Mouse (Mus musculus) adrenal gland, adult 8-10 months (tissue): ENCODE measurements around the gene Bicd1. TPM values are rescaled to one million over a fixed set of nuclear protein-coding genes. Genes with fewer than 3 reads are reported as not detected.
A peak's percentile ranks its signal among the peaks of the same experiment; 100 is the strongest.
"Not testable (repeated sequence)": the region's sequence is repeated elsewhere in the genome, so short reads cannot be mapped to it uniquely, and the experiment has no call there.

Experiments
- DNase-seq: peaks from one replicate; pipeline ENCODE4 v3.0.0; 2022
- total RNA-seq, 4 experiments: library from RNA; stranded (reverse); gene quantifications; 2 replicates each; pipeline ENCODE4 v1.2.4; 2022

The Bicd1 gene
- total RNA-seq, result 10 to 100 TPM in 1 of 4 experiments, 1 to 10 TPM in 3; 4.9 to 10.5 (median 8.4) TPM

DNA sequence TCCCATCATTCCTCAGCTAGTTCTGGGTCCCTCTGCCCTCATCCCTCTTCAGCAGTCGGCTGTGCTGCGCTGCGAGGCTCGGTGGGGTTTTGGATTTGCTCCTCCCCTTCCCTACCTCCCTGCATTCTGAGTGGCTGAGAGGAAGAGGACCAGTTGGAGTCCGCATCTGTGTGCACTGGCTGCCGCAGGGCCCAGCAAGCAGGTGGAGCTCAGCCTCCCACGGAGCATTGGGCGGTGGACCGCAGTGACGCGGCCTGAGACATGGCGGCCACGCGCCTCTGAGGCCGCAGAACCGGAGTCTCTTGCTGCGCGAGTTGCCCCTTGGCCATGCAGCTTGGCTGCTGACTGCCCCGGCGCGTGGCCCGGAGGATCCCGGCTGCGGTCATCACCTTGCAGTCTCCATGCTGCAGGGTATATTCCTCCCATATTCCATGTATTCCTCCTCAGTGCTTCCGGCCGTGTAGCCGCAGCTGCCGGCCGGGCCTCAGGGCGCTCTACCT lies at the start of gene Bicd1:
TSS of gene Bicd1 (plus strand) at position 54 of the 500 bp plus-strand sequence.
- DNase-seq, result peak; percentile 60

DNA sequence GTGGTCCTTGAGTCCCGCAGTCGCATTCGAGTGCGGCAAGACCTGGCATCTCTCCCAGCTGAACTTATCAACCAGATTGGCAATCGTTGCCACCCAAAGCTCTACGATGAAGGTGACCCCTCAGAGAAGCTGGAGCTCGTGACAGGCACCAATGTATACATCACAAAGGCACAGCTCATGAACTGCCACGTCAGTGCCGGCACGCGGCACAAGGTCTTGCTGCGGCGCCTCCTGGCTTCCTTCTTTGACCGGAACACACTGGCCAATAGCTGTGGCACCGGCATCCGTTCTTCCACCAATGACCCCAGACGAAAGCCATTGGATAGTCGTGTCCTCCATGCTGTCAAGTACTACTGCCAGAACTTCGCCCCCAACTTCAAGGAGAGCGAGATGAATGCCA lies 46.2 kb upstream of the Bicd1 start:
- not testable (repeated sequence) for DNase-seq

DNA sequence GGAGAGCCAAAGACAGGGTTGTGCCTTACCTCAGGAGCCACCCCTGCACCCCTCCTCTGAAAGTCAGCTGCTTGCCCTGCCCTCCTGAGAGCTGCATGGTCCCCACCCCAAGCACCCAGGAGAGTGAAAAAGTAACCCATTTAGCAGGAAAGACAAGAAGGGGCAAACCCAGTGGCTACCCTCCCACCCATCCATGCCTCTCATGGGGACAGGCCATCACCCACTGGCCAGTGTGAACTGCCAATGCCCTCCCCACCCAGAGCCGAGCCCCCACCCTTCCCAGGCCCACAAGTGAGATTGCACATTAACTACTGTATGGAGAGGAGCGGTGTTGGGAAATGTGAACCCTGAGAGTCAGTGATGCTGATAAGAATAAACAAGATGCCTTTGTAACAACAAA lies 42.7 kb upstream of the Bicd1 start:
- not testable (repeated sequence) for DNase-seq

DNA sequence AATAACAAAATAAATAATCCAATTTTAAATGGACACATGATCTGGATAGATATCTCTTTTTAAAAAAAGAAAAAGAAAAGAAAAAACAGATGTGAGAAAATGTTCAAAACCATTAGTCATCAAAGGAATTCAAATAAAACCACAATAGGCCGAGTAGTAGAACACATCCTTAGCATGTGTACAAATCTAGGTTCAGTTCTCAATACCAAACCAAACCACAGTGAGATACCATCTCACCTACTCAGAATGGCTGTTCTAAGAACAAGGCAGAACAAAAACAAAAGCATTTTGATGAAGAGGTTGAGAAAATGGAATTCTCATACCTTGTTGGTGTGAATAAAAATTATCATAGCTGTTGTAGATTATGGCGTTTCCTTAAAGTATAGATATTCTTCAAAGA lies 42.3 kb upstream of the Bicd1 start:
- no peak for DNase-seq

DNA sequence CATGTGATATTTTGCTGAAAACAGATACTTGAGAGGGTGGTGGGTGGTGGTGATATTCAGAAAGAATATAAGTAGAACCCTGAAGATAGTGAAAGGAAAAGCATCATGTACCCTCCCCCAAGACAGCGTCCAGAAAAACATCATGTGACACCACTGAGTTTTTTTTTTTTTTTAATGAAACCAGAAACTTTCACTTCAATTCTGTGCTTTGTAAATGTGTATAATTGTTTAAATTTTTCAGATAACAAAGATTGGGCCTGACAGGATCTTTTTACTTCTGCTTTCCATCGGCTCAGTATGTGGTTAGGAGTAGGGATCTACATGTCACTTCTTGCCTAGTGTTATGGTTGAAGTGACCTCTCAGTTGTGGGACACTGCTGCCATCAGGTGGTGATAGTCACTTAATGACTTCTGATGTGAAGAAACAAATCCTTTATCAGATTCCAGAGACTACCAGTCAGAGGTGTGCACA lies 33.7 kb upstream of the Bicd1 start:
- DNase-seq, result peak; percentile 56

DNA sequence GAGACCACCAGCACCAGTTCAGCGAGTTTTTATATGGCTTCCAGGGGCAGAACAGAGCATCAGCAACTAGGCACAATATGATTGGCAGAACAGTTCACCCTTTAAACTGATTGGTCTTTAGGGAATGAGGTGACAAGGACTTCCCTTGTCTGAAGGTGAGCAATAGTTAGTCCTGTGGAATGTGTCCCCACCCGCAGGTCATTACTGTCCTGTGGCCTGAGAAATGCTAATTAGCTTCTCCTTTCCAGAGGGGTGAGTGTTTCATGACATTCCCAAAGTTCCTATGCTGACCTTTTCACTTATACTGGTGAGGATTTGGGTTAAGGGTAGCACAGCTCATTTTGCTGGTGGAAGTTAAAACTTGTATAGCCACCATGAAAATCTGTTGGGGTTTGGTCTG lies 25.2 kb upstream of the Bicd1 start:
- no peak for DNase-seq

DNA sequence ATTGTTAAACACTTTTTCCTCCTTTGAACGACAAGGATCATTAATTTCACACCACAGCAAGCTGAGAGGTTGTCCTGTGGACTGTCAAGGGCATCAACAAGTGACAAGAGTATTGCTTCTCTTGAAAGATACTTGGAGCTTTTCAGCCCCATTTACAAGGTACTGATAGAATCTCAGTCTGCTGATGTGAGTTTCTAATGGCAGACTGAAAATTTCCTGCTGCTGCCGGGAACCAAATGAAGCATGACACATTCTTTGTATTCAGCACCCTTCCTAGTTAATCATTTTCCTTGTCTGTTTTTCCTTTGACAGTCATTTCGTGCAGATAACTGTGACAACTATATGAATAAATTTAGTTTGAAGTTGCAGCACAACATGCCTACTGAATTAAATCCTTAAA lies 22.3 kb upstream of the Bicd1 start:
- no peak for DNase-seq

DNA sequence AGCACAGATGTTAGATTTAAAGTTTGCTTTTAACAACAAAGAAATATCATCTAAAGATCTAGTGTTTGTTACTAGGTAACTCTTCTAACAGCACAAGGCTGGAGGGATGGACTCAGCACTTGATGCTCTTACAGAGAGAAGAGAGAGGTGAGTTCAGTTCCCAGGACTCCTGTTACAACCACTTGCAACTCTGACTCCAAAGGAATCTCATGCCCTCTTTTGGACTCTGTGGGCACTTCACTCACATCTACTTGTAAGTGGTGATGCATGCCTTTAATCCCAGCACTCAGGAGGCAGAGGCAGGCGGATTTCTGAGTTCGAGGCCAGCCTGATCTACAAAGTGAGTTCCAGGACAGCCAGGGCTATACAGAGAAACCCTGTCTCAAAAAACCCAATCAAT lies 19.1 kb upstream of the Bicd1 start:
- not testable (repeated sequence) for DNase-seq

DNA sequence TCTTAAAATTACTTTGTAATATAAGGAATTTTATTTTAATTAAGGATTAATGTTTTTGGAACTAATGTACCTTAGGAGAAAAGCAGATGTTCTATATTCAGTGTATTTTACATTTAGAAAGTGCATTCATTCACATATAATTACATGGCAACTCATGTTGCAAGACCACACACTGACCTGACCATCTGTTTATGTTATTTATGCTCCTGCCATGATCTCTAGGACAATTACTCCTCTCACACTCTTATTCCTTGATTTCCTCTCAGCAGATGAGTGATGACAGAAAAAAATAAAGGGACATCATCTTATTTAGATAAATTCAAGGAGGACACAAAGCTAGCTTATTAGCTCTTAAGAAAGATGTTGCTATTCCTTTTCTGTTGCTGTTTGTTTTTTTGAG lies 9.3 kb upstream of the Bicd1 start:
- DNase-seq, result no peak

DNA sequence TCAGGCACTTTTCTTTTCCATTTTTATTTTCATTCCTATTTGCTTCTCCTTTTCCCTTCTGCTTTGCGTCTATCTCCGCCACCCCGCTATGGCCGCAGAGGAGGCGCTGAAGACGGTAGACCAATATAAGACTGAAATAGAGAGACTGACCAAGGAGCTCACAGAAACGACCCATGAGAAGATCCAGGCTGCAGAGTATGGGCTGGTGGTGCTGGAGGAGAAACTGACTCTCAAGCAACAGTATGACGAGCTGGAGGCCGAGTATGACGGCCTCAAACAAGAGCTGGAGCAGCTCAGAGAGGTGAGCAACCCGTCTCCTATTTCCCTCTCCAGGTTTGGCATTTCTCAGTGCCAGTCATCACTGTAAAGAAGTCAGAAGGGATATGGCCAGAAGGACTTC lies 655 bp downstream of the Bicd1 start:
- no peak for DNase-seq

DNA sequence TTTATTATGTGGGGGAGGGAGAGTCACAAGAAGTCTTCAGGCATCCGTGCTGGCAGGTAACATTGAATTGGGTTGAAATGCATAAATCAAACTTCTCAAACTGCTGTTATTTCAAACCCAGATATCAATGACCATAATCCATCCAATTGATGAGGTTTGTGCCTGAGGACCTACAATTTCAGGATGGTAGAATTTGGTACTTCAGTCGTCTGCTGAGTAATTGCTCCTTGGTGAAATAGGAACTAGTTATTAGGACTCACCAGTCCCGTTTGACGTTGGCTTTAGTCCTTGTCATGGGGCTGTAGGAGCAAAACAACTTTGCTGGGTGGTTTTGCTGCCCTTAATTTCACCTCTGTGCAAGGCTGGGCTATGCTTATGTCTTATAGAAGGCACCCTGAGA lies 1.2 kb downstream of the Bicd1 start:
- DNase-seq, result no peak

DNA sequence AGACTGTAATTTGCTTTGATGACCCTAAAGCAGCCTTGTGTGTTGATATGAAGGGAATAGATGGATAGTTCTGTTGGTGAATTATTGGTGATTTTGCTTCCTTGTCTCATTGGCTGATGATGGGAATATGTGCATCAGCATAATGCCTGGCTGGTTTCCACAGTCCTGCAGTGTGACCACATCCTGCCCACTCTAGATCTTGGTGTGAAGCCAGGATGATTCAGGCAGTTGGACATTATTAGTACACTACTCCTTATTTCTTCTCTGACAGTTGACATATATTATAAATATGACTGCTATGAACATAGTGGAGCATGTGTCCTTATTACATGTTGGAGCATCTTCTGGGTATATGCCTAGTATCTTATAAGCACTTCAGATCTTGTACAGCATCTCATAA lies 4.6 kb downstream of the Bicd1 start:
- DNase-seq, result no peak

DNA sequence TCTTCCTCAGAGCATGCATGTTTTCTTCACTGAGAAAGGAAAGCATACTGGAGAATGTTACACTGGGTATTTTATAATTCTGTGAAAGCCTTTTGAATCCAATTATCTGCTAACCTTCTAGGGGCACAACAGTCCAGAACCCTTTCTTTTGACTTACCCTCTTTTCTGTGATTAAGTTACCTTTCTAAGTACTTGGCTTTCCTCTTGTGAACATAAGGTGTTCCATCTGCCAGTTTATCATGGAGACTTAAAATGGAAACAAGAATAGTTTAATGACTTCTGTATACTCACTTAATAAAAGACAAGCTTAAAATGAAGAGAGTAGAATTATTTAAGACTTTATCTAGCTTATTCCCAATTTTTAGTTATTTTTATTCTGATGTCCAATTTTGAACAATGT lies 16.1 kb downstream of the Bicd1 start:
- no peak for DNase-seq

DNA sequence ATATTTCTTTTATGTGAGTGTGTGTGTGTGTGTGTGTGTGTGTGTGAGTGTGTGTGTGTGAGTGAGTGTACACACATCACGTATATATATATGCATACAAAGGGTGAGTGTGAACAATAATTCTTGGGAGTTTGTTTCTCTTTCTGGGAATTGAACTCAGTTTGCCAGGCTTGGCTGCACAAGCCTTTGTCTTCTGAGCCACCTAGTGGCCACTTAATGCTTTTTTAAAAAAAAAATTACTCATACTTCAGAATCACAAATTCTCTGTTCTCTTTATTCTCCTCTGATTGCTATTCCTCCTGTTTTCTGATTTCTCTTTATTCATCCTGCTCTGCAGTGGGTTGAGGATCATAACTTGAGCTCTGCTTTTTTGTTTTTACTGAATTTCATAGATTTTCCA lies 30.5 kb downstream of the Bicd1 start:
- DNase-seq, result no peak

DNA sequence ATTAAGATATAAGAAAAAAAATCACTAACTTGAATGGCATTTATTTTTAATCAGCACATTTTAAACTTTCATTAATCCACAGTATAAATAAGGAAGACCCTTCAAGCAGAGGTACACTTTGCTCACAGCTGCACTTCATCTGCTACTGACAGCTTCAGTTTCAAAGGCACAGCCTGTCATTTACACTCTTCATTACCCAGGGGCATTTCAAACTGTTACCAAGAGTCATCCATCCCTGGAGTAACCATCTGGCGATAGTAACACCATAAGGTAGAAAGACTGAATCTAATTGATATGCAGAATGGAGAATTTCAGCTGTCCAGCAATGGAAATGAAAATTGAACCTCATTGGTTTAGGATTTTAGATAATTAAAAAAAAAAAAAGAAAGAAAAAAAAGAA lies 34.2 kb downstream of the Bicd1 start:
- no peak for DNase-seq

DNA sequence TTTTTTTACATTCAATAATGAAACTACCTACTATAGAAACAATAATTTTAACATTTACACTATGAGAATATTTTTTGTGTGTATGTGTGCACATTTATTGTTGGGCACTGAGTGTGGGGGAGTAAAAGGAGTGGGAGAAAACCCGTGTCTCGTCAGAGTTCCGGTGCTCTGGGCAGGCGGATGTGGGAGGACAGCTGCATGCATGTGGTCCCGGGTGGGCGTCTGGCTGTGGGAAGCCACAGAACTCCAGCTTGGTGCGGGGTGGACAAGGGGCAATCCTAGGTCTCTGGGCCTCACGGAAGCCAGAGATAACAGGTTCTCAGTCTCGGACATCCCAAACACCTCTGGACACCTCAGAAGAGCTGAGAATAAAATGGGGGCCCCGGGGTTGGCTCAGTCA lies 37.2 kb downstream of the Bicd1 start:
- no peak for DNase-seq

DNA sequence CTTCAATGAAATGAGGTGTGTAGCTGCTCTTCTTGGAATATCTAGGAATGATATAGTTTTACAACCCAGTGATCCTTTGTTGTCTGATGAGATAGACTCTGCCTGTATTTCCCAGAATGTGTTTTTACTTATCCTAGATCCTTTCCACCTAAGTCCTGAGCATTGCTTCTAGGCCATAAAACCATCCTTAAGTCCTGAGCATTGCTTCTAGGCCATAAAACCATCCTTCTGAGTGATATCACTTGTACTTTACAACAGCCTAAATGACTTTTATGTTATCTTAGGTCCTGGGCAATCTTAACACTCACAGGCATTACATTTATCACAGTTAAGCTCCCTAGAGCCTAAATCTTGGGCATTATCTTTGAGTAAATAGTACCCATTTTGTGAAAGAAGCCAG lies 48.6 kb downstream of the Bicd1 start:
- DNase-seq, result no peak

DNA sequence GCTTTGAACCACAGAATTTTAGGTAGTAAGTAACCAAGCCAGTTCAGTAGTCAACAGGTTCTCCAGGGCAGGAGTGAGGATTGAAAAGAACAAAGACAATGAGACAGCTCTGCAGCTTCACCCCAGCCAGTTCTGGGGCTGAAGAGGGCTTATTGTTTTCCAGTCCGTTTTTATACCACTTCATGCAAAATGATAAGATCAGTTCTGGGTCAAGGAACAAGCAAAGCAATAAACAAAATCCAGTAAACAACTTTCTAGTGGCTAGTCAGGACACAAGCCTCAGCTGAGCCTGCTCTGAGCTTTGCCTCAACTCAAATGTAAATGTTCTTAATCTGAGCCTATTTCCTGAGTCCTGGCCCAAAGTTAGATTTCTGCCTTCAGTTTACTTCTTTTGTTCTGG lies 52.3 kb downstream of the Bicd1 start:
- DNase-seq, result no peak

DNA sequence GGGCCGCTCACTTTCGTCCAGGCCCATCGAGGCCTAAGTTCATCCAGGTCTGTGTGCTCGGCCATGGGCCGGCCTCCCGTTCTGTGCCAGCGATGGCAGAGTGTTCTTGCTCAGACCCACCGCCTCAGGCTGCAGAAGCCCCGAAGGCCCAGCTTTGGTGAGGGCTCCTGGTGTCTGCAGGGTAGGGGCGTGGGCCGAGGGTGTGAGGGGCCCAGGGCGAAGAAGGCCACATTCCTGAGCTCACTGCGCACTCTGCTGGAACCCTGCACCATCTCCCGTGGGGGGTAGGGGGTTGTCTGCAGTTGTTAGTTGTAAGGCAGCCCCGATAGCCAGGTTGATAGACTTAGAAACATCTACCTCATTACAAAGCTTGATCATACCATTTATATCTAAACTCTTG lies 62.8 kb downstream of the Bicd1 start:
- no peak for DNase-seq

DNA sequence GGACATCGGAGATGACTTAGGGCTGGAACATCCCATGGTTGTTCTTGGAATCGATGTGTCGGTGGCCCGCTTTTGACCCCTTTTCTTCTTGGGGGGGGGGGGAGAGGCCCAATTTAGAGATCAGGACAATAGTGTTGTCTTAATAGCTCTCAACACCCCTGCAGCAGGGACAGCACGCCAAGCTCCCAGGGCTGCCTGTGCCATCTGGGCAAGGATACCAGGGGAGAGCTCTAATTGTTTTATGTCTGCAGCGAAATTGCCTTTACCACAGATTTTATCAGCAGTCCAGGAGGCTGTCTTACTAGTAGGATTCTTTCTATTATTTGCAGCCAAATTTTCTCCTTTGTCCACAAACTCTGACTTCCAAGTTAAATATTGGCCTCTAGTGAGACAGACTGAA lies 63.8 kb downstream of the Bicd1 start:
- DNase-seq, result not testable (repeated sequence)

DNA sequence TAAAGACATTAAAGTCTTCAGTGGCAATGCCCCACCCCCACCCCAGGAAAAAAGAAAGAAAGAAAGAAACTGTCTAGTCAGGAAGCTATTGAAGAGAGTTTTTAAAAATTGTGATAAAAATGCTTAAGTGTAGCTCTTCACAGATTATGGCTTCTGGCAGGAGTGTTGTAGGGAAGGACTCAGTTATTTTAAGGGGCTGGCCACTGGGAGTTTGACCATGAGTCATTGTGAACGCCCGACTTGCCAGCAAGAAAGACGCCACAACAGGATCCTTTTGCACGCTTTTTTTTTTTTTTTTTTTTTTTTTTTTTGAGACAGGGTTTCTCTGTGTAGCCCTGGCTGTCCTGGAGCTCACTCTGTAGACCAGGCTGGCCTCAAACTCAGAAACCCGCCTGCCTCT lies 73.2 kb downstream of the Bicd1 start:
- DNase-seq, result not testable (repeated sequence)

DNA sequence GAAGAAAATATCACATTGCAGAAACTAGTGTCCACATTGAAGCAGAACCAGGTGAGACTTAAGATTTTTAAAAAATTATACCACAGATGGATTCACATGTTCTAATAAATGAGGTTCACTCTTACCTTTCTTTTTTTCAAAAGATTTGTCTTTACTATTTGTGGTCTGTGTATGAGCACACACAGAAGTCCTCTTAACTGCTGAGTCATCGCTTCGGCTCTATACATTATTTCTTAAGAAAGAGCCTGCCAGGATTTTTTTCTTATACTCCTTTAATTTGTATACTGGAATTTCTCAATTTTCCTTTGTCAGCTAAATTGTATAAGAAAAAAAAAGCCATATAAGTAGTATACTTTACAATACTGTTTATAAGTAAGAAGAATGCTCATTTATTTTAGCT lies 86.0 kb downstream of the Bicd1 start:
- no peak for DNase-seq

DNA sequence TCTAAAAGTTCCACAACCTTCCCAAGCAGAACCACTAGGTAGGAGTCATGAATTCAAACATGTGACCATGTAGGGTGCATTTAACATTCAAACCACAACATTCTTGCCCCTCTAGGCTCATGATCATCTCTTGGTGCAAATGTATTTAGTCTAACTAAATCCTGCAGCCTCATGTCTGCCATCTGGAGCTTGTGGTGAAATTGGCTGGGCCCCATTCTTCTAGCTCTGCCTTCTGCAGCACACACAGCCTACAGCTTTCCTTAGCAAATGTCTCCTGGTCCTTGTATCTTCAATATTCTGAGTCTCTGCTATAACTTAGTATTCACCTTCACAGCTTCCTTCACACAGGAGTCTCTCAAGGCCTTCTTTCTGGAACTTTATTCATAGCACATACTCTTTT lies 87.2 kb downstream of the Bicd1 start:
- no peak for DNase-seq

DNA sequence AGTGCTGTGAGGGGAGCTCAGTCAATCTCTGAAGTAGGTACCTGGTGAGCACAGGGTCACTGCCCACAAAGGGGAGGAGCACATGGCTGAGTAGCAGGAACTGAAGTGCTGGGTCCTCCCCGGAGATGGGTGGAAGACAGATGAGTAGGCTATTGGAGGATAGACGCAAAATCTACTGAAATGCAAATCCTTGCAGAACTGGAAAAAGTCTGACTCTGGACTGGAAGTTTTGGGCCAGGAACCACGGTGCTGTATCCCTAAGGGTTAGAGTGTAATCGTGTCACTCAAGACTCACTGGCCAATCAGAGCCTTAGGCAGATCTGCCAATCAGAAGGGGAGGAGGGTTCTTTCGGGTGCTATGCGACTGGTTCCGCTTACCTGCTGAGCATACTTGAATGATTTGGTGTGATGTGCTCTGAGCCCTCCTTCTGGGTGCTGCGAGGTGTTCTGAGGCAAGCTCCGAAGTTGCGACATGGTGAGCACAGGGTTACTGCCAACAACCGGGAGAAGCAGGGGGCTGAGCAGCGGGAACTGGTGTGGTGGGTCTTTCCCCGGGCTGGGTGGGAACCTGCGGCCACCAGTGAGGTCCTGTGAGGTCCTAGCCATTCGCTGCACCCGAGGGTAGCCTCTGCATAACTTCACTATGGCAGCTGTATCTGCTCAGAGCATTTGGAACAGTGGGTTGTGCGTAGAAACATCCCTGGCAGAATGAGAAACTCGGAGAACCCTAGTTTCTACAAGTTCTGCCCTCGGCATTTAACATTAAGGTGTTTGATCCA lies 157.2 kb downstream of the Bicd1 start:
- peak; percentile 41 for DNase-seq

DNA sequence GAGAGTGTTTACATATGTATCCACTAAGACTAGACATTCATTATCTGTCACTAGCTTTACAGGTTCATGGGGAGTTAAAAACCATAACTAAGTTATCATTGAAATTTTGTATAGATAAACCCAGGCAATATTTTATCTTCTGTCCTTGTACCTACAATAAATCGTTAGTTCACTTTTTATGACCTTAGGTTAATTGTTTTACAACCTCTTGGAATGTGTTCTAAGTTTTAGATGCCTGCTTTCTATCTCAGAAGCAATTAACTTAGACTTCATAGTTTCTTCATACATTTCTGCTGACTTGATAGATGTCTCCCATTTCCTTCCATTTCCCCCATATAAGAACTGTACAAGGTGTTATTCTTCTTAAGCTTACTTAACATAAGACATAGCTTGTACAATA lies 158.5 kb downstream of the Bicd1 start:
- DNase-seq, result no peak
